Mouse (Mus musculus) liver, embryonic 13.5 days (tissue): ENCODE measurements around the gene 5730409E04Rik. TPM values are rescaled to one million over a fixed set of nuclear protein-coding genes. Genes with fewer than 3 reads are reported as not detected.

Experiments
- ATAC-seq: fragments of 200-750 bp; cut with Nextera tagmentation; 2 replicates; pipeline ENCODE4 v1.8.0; 2017; ENCODE audit warnings: low read depth, mild to moderate bottlenecking, moderate number of reproducible peaks, moderate library complexity
- DNase-seq: peaks from one replicate; pipeline ENCODE4 v3.0.0; 2022
- H3K27ac ChIP-seq: fragments of 300-500 bp; sonication (generic); 2 replicates; pipeline ENCODE4 v1.5.1; 2015; ENCODE audit warnings: moderate library complexity, mild to moderate bottlenecking, inconsistent platforms
- H3K27me3 ChIP-seq: fragments of 300-500 bp; sonication (generic); 2 replicates; pipeline ENCODE4 v1.6.1; 2015; ENCODE audit warnings: mild to moderate bottlenecking, inconsistent platforms
- H3K36me3 ChIP-seq: fragments of 300-500 bp; sonication (generic); 2 replicates; pipeline ENCODE4 v1.6.1; 2015; ENCODE audit warnings: mild to moderate bottlenecking, inconsistent platforms
- H3K4me1 ChIP-seq: fragments of 300-500 bp; sonication (generic); replicated peaks from 2 replicates; pipeline ENCODE4 v1.6.1; 2015; ENCODE audit warnings: inconsistent platforms
- H3K4me2 ChIP-seq: fragments of 300-500 bp; sonication (generic); 2 replicates; pipeline ENCODE4 v1.6.1; 2015; ENCODE audit warnings: inconsistent platforms, mild to moderate bottlenecking, moderate library complexity
- H3K4me3 ChIP-seq: fragments of 300-500 bp; sonication (generic); replicated peaks from 2 replicates; pipeline ENCODE4 v1.5.1; 2015; ENCODE audit warnings: mild to moderate bottlenecking, inconsistent platforms
- H3K9ac ChIP-seq: fragments of 300-500 bp; sonication (generic); 2 replicates; pipeline ENCODE4 v1.6.1; 2015; ENCODE audit warnings: mild to moderate bottlenecking, inconsistent platforms
- H3K9me3 ChIP-seq: fragments of 300-500 bp; sonication (generic); replicated peaks from 2 replicates; pipeline ENCODE4 v1.6.1; 2016; ENCODE audit warnings: inconsistent platforms
- WGBS: fragments of 180-500 bp; shearing (Covaris S2); methylation state at CpG from one replicate; pipeline ENCODE4 v1.1.7; 2015; ENCODE audit not compliant: insufficient replicate concordance; 5-methylcytosine and 5-hydroxymethylcytosine counted together
- polyA plus RNA-seq: library from polyadenylated mRNA; unstranded; fragments of >200 nt; fragmentation: Nextera tagmentation; extraction: Ambion mirVana; gene quantifications from 2 replicates; pipeline ENCODE4 v1.2.1, GENCODE M21; 2015

Gene 5730409E04Rik
- polyA plus RNA-seq, 1 experiment from 2014 or later = 0.39 TPM

- H3K9ac ChIP-seq = no peak overlapping the region
- H3K27ac ChIP-seq = no peak overlapping the region
- no peaks in the 10 kb centered on the region for H3K36me3 ChIP-seq
- ATAC-seq = no peak
- no peaks in the 10 kb centered on the region for H3K4me1 ChIP-seq
- no peak overlapping the region for H3K4me2 ChIP-seq
- 59% methylated on average over 4 of the region's 4 CpGs for WGBS
- H3K27me3 ChIP-seq = peaks cover 18% of the 10 kb centered on the region
- DNase-seq = no peak
- no peaks in the 10 kb centered on the region for H3K9me3 ChIP-seq
- H3K4me3 ChIP-seq = no peak overlapping the region
These were observed 27.8 kb downstream of the 5730409E04Rik start for GRCm38 (mm10) chr4:126637446-126637845.

DNA sequence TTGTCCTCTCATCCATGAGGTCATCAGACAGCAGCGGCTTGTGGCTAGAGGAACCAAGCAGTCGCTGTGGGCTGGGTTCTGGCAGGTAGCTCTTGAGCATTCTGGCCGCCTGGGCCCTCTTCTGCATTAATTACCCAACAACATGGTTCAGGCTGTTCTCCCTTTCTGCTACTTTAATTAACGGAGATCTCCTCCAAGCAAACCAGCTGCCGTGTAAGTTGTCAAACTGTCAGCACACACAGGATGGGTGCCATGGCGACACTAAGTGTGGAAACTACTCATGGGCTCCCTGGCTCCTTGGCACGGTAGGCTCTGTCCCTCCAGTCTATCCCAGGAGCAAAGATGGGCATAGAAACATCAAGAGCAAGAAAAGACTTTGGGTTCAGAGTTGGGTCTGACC, 29.7 kb downstream of the 5730409E04Rik start:
- Histone ChIP-seq H3K9ac (no peak overlapping the region), H3K4me3 (no peak overlapping the region), H3K27ac (no peak overlapping the region), H3K4me2 (no peak overlapping the region), H3K36me3 (no peaks in the 10 kb centered on the region), H3K4me1 (no peaks in the 10 kb centered on the region), H3K27me3 (peaks cover 18% of the 10 kb centered on the region), H3K9me3 (no peaks in the 10 kb centered on the region)
- DNase-seq (no peak), ATAC-seq (no peak)
- 44% methylated on average over 7 of the region's 7 CpGs for WGBS

- Histone ChIP-seq H3K4me3 (no peak overlapping the region), H3K4me1 (no peaks in the 10 kb centered on the region), H3K9me3 (no peaks in the 10 kb centered on the region), H3K36me3 (no peaks in the 10 kb centered on the region), H3K27me3 (peaks cover 15% of the 10 kb centered on the region; the same call in 1 of the 2 replicates), H3K4me2 (no peak overlapping the region), H3K9ac (no peak overlapping the region), H3K27ac (no peak overlapping the region)
- no peak for DNase-seq
- WGBS = 35% methylated on average over 9 of the region's 9 CpGs
- no peak for ATAC-seq
These were observed 32.3 kb downstream of the 5730409E04Rik start for GRCm38 (mm10) chr4:126641901-126642300.

DNA sequence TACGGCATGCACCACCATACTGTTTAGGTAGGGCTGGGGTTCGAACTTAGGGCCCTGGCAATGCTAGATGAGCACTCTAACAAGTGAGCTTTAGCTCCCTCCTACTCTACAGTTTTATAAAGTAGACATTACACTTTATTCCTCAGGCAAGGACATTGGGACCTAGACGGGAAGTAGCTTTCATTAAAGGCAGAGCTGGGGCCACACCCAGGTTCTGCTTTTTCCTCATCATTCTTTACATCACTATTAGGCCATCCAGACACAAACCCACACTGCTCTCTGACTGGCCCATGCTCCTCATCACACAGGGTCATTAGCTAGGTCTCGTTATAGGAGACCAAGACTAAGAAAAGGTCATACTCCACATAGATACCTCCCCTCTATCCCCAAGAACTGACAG, 34.2 kb downstream of the 5730409E04Rik start:
- Histone ChIP-seq H3K4me3 (no peak overlapping the region), H3K4me2 (no peak overlapping the region), H3K9ac (no peak overlapping the region), H3K9me3 (no peaks in the 10 kb centered on the region), H3K27ac (no peak overlapping the region), H3K36me3 (no peaks in the 10 kb centered on the region), H3K4me1 (no peaks in the 10 kb centered on the region), H3K27me3 (peaks cover 9% of the 10 kb centered on the region; the same call in 1 of the 2 replicates)
- DNase-seq (no peak), ATAC-seq (no peak)
- WGBS = 54% methylated on average over 4 of the region's 4 CpGs

- no peak overlapping the region for H3K4me3 ChIP-seq
- H3K27ac ChIP-seq = no peak overlapping the region
- no peak for DNase-seq
- H3K9me3 ChIP-seq = no peaks in the 10 kb centered on the region
- no peaks in the 10 kb centered on the region for H3K4me1 ChIP-seq
- no peaks in the 10 kb centered on the region for H3K36me3 ChIP-seq
- no peak overlapping the region for H3K4me2 ChIP-seq
- 65% methylated on average over 10 of the region's 10 CpGs for WGBS
- peaks cover 3% of the 10 kb centered on the region; the same call in 1 of the 2 replicates for H3K27me3 ChIP-seq
- no peak for ATAC-seq
- H3K9ac ChIP-seq = no peak overlapping the region
These were observed 34.8 kb downstream of the 5730409E04Rik start for GRCm38 (mm10) chr4:126644333-126644963.

GRCm38 (mm10) chr4:126647996-126648910, 38.6 kb downstream of the 5730409E04Rik start:
- Histone ChIP-seq H3K27me3 (peaks cover 6% of the 10 kb centered on the region; the same call in 1 of the 2 replicates), H3K4me2 (no peak overlapping the region), H3K4me1 (no peaks in the 10 kb centered on the region), H3K4me3 (no peak overlapping the region), H3K9ac (no peak overlapping the region), H3K36me3 (no peaks in the 10 kb centered on the region), H3K9me3 (no peaks in the 10 kb centered on the region), H3K27ac (no peak overlapping the region)
- ATAC-seq (no peak), DNase-seq (no peak)
- WGBS = 61% methylated on average over 24 of the region's 24 CpGs

DNA sequence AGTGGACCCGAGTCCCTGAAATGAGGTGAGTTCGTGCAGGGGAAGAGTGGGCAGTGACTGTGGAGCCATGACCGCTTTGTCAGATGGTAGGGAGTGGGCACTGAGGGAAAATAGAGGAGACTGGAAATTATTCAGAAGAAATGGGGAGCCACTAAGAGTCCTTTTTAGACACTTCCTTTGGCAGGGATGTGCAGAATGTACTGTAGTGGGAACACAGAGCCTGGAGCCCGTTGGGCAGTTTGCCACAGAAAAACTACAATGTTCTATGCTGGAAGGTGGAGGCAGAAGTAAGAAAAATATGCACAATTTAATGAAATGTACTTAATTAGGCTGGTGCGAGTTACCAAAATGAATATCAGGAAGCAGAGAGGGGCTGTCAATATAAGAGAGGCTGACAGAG, 43.5 kb downstream of the 5730409E04Rik start:
- H3K9me3 ChIP-seq = no peaks in the 10 kb centered on the region
- H3K4me2 ChIP-seq = no peak overlapping the region
- H3K27ac ChIP-seq = no peak overlapping the region
- no peak overlapping the region for H3K9ac ChIP-seq
- H3K4me1 ChIP-seq = no peaks in the 10 kb centered on the region
- H3K27me3 ChIP-seq = peaks cover 12% of the 10 kb centered on the region; the same call in 1 of the 2 replicates
- no peak for DNase-seq
- no peak overlapping the region for H3K4me3 ChIP-seq
- no peaks in the 10 kb centered on the region for H3K36me3 ChIP-seq
- ATAC-seq = no peak
- 64% methylated on average over 5 of the region's 5 CpGs for WGBS

- no peak overlapping the region for H3K4me2 ChIP-seq
- no peaks in the 10 kb centered on the region for H3K4me1 ChIP-seq
- H3K9ac ChIP-seq = no peak overlapping the region
- ATAC-seq (no peak), DNase-seq (peak; percentile 12)
- no peak overlapping the region for H3K4me3 ChIP-seq
- no peaks in the 10 kb centered on the region for H3K36me3 ChIP-seq
- WGBS = 7% methylated on average over 9 of the region's 9 CpGs
- H3K27ac ChIP-seq = no peak overlapping the region
- H3K9me3 ChIP-seq = no peaks in the 10 kb centered on the region
- peaks cover 16% of the 10 kb centered on the region; the same call in 1 of the 2 replicates for H3K27me3 ChIP-seq
These were observed 45.7 kb downstream of the 5730409E04Rik start for GRCm38 (mm10) chr4:126655356-126655755.

- Histone ChIP-seq H3K4me3 (no peak overlapping the region), H3K4me1 (no peaks in the 10 kb centered on the region), H3K36me3 (no peaks in the 10 kb centered on the region), H3K9me3 (no peaks in the 10 kb centered on the region), H3K27me3 (0 out of 2 replicates have a peak, but pooled peaks cover 10% of the 10 kb centered on the region), H3K27ac (no peak overlapping the region), H3K9ac (no peak overlapping the region), H3K4me2 (no peak overlapping the region)
- DNase-seq (no peak), ATAC-seq (no peak)
- WGBS = 58% methylated on average over 7 of the region's 7 CpGs
These were observed 51.6 kb downstream of the 5730409E04Rik start for GRCm38 (mm10) chr4:126661249-126661648.
